Mouse (Mus musculus) heart, embryonic 13.5 days (tissue): Measurements from ENCODE around the gene Mipep. TPM values are rescaled to one million over a fixed set of nuclear protein-coding genes. Genes with fewer than 3 reads are reported as not detected.

ENCODE experiments used
- ATAC-seq: fragments of 200-750 bp; cut with Nextera tagmentation; 2 replicates; pipeline ENCODE4 v1.8.0; 2017; ENCODE audit warnings: moderate TSS enrichment; ENCODE audit not compliant: insufficient number of reproducible peaks, low FRiP score, low TSS enrichment; ENCODE audit errors: extremely low read depth
- H3K27ac ChIP-seq: fragments of 300-500 bp; sonication (generic); replicated peaks from 2 replicates; pipeline ENCODE4 v1.5.1; 2015; ENCODE audit warnings: moderate library complexity, mild to moderate bottlenecking, inconsistent platforms
- H3K27me3 ChIP-seq: fragments of 300-500 bp; sonication (generic); replicated peaks from 2 replicates; pipeline ENCODE4 v1.6.1; 2015; ENCODE audit warnings: mild to moderate bottlenecking, inconsistent platforms
- H3K36me3 ChIP-seq: fragments of 300-500 bp; sonication (generic); 2 replicates; pipeline ENCODE4 v1.6.1; 2015; ENCODE audit warnings: mild to moderate bottlenecking, inconsistent platforms
- H3K4me1 ChIP-seq: fragments of 300-500 bp; sonication (generic); 2 replicates; pipeline ENCODE4 v1.6.1; 2015; ENCODE audit warnings: inconsistent platforms
- H3K4me2 ChIP-seq: fragments of 300-500 bp; sonication (generic); 2 replicates; pipeline ENCODE4 v1.6.1; 2015; ENCODE audit warnings: inconsistent platforms, mild to moderate bottlenecking, moderate library complexity
- H3K4me3 ChIP-seq: fragments of 300-500 bp; sonication (generic); 2 replicates; pipeline ENCODE4 v1.5.1; 2015; ENCODE audit warnings: moderate library complexity, mild to moderate bottlenecking, inconsistent platforms
- H3K9ac ChIP-seq: fragments of 300-500 bp; sonication (generic); 2 replicates; pipeline ENCODE4 v1.6.1; 2015; ENCODE audit warnings: inconsistent platforms, mild to moderate bottlenecking, moderate library complexity
- H3K9me3 ChIP-seq: fragments of 300-500 bp; sonication (generic); 2 replicates; pipeline ENCODE4 v1.6.1; 2016; ENCODE audit warnings: inconsistent platforms
- WGBS: fragments of 180-500 bp; shearing (Covaris S2); methylation state at CpG from one replicate; pipeline ENCODE4 v1.1.7; 2015; ENCODE audit warnings: mixed read lengths; 5-methylcytosine and 5-hydroxymethylcytosine counted together
- polyA plus RNA-seq: library from polyadenylated mRNA; unstranded; fragments of >200 nt; fragmentation: Nextera tagmentation; extraction: Ambion mirVana; gene quantifications from 2 replicates; pipeline ENCODE4 v1.2.1, GENCODE M21; 2015

Gene Mipep
- 24.5 and 27.4 TPM in 2 replicates for polyA plus RNA-seq

DNA sequence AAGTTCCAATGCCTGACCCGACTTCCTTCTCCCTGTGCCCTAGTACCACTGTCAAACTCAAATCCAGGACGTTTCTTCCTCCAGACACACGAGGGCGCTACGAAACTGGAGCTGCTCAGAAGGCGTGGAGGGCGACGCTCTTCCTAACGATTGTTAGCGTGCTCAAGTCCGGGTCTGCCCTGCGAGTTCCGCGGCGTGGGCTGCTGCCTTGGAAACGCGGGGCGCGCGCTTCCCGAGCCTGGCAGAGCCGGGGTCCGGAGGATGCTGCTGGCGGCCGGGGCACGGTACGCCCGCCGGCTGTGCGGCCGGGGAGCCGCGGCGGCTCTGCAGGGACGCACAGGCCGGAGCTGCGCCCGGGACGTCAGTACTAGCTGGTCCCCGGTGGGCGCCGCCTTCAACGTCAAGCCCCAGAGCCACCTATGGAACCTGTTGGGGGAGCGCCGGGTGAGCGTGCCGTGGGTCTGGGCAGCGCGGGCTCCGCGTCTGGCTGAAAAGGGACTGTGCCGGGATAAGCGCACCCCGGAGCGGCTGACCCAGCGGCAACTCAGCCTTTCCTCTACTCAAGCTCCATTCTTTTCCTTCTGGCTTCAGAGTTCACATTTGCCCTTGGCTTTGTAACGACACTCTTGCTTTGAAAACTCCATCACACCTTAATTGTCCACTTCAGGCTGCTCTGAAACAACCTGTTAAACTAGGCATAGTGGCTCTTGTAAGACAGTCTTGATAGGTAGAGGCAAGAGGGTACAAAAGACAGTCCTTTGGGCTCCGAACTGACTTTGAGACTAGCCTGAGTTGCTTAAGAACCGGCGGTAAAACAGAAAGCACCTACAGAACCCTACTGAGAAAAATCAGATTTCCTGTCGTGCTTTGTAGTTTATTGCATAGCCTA, at the start of gene Mipep:
Gene Mipep (plus strand): TSS at position 147 of the 889 bp plus-strand sequence.
- H3K36me3 ChIP-seq = peaks cover 16% of the 10 kb centered on the region
- WGBS = under 1% methylated on average over 61 of the region's 61 CpGs

DNA sequence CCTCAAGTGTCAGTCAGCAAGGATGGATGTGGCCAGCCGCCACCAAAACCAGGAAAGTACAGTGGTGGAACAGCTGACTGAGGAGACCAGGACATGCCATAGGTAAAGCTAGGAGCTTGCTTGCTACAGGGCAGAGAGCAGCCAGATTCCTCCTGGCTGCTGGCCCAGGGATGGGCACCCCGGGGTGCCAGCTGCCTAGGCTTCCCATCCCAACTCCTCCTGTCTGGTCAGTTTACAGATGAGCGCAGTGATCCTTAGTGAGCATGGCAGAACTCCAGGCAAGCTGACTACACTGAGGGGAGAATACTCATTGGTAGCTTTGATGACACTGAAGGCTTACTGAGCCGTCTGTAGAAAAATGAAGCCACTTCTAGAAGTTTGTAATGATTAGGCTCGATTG, 49.2 kb upstream of the Mipep start:
- no peak for ATAC-seq
- 42% methylated on average over 5 of the region's 5 CpGs for WGBS
- Histone ChIP-seq H3K4me2 (peak overlapping the region; percentile 69), H3K9ac (peak overlapping the region; percentile 82), H3K9me3 (no peaks in the 10 kb centered on the region), H3K4me1 (peaks cover 83% of the 10 kb centered on the region), H3K27me3 (no peaks in the 10 kb centered on the region), H3K27ac (peak overlapping the region; percentile 97), H3K4me3 (peak overlapping the region; percentile 52), H3K36me3 (no peaks in the 10 kb centered on the region)

More for the DNA sequence above, at the start of gene Mipep:
- Histone ChIP-seq H3K9me3 (no peaks in the 10 kb centered on the region), H3K4me1 (peaks cover 14% of the 10 kb centered on the region), H3K27me3 (peaks cover 14% of the 10 kb centered on the region; the same call in 1 of the 2 replicates), H3K4me3 (peak within 1 kb of the TSS; percentile 76), H3K27ac (peak within 1 kb of the TSS; percentile 41; the same call in 1 of the 2 replicates), H3K4me2 (peak within 1 kb of the TSS; percentile 87), H3K9ac (peak within 1 kb of the TSS; percentile 88)
- peak; percentile 70; the same call in 1 of the 2 replicates for ATAC-seq

DNA sequence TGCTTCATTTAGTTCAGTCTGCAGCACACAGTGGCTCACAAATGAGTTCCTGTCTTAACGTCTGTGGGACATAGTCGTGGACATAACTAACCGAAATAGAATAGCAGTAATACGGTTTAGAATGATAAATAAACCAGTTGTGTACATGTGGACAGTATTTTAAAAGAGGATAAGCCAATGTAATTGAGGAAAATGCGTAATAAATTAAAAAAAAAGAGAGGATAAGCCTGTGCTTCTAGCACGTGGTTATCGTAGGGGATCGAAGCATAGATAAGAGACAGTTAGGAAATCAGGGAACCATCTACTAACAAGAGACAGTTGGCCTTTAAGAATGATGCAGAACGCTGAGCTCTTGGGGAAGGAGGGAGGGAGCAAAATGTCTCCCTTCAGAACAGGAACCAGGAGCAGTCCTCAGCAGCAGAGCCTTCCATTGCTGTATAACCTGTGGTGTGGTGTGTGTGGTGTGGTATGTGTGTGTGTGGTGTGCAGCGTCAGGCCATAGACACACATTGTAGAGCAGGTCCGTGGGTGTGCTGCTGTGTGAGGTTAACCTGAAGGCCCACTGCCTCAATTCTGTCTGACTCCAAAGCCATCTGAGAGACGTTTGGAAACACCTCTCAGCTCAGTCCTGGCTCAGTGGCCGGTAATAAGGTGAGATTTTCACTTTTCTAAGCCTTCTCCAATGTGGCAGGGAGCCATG, 48.4 kb upstream of the Mipep start:
- WGBS = 39% methylated on average over 13 of the region's 13 CpGs
- H3K4me3 ChIP-seq = peak overlapping the region; percentile 52
- ATAC-seq = no peak
- peak overlapping the region; percentile 97 for H3K27ac ChIP-seq
- H3K9me3 ChIP-seq = no peaks in the 10 kb centered on the region
- peaks cover 90% of the 10 kb centered on the region for H3K4me1 ChIP-seq
- no peaks in the 10 kb centered on the region for H3K36me3 ChIP-seq
- H3K27me3 ChIP-seq = no peaks in the 10 kb centered on the region
- peak overlapping the region; percentile 69 for H3K4me2 ChIP-seq
- peak overlapping the region; percentile 82 for H3K9ac ChIP-seq

DNA sequence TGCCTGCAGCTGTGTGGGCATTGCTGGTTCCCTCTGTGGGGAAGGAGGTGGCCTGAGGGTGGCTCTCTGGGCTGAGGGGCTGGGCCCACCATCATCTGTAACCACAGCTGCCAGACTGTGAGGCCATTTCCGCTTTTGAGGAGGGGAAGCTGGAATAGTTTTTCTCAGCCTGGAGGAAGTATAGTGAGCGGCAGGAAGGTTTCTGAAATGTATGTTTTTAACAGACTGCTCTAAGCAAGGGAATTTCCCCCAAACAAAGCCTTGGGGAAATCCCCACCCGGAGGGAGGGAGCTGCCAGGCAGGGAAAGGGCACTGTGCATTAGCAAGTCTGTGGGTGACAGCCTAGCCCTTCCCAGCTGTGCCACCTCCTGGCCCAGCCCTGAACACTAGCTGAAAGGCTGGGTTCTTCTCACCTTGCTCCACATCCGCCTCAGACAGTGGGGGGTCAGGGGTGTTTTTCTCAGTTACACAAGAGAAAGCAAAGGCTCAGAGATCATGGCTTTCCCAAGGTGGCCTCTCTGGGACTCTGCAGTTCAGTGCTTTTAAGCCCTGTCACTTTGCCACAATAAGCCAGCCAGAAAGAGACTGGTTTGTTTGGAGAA, 47.7 kb upstream of the Mipep start:
- peak overlapping the region; percentile 52 for H3K4me3 ChIP-seq
- 10% methylated on average over 4 of the region's 4 CpGs for whole genome bisulfite sequencing
- no peaks in the 10 kb centered on the region for H3K9me3 ChIP-seq
- no peak for ATAC-seq
- H3K27ac ChIP-seq = peak overlapping the region; percentile 97
- no peaks in the 10 kb centered on the region for H3K27me3 ChIP-seq
- peak overlapping the region; percentile 82 for H3K9ac ChIP-seq
- no peaks in the 10 kb centered on the region for H3K36me3 ChIP-seq
- peaks cover 97% of the 10 kb centered on the region for H3K4me1 ChIP-seq
- peak overlapping the region; percentile 69 for H3K4me2 ChIP-seq

DNA sequence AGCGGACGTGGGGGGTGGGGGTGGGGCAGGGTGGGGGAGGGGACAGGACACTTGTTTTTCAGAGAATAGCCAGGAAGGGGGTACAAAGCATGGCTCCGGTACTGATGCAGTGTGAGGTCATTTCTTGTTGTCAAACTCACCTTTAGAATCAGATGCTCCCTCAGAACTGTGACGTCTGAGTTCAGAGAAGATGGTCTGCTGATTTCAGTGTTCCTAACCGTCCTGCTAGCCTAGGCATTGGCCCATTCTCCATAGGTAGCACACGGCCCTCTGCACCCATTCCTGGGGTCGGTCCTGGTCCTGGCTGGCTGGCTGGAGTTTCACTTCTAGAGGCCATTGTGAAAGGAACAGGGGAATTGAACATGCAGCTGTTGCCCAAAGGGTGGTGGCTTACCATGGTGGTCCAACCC, 47.2 kb upstream of the Mipep start:
- no peaks in the 10 kb centered on the region for H3K27me3 ChIP-seq
- H3K4me1 ChIP-seq = peaks cover 98% of the 10 kb centered on the region
- peak overlapping the region; percentile 69 for H3K4me2 ChIP-seq
- peak overlapping the region; percentile 52; the same call in 1 of the 2 replicates for H3K4me3 ChIP-seq
- H3K27ac ChIP-seq = peak overlapping the region; percentile 97
- no peak for ATAC-seq
- H3K9ac ChIP-seq = peak overlapping the region; percentile 82
- 0 out of 2 replicates have a peak, but pooled peaks cover 4% of the 10 kb centered on the region for H3K36me3 ChIP-seq
- WGBS = 22% methylated on average over 7 of the region's 7 CpGs
- H3K9me3 ChIP-seq = no peaks in the 10 kb centered on the region

DNA sequence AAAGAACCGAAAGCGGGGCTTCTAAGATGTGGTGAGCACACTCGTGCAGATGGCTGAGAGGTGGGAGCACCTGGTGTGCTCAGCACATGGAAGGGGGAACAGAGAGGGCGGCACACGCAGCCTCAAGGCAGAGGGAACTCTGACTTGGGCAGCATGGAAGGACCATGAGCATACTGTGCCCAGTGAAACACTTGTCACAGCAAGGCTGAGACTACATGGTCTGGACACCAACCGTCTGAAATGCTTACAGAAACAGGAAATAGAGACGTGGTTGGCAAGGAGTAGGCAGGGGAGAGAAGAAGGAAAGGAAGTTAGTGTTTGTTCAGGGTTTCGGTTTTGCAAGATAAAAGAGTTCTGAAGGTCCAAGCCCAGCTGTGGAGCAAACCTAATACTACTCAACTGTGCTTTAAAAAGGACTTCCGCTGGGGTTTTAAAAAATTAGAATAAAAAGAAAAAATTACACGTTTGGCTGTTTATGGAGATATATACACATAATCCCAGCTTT, 45.9 kb upstream of the Mipep start:
- H3K4me1 ChIP-seq = peaks cover 98% of the 10 kb centered on the region
- peak overlapping the region; percentile 97 for H3K27ac ChIP-seq
- H3K4me3 ChIP-seq = no peak overlapping the region
- WGBS = 55% methylated on average over 10 of the region's 10 CpGs
- no peaks in the 10 kb centered on the region for H3K27me3 ChIP-seq
- no peak for ATAC-seq
- no peaks in the 10 kb centered on the region for H3K9me3 ChIP-seq
- H3K4me2 ChIP-seq = peak overlapping the region; percentile 8; the same call in 1 of the 2 replicates
- peak overlapping the region; percentile 62; the same call in 1 of the 2 replicates for H3K9ac ChIP-seq
- peaks cover 10% of the 10 kb centered on the region; the same call in 1 of the 2 replicates for H3K36me3 ChIP-seq

DNA sequence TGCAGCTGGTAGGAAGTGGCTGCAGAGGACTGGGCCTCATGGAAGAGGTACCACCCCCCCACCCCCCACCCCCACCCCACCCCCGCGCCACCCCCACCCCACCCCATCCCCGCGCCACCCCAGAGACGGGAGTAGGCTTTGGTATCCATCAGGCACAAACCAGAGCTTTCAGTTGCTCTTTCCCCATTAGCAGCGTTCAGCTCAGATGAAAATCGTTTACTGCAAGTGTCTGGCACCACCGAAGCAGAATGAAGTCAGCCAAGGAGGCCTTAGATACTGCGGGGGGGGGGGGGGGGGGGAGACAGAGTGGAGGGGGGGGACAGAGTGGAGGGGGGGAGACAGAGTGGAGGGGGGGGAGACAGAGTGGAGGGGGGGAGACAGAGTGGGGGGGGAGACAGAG, 45.2 kb upstream of the Mipep start:
- 10% methylated on average over 3 of the region's 9 CpGs for WGBS
- no peak for ATAC-seq

DNA sequence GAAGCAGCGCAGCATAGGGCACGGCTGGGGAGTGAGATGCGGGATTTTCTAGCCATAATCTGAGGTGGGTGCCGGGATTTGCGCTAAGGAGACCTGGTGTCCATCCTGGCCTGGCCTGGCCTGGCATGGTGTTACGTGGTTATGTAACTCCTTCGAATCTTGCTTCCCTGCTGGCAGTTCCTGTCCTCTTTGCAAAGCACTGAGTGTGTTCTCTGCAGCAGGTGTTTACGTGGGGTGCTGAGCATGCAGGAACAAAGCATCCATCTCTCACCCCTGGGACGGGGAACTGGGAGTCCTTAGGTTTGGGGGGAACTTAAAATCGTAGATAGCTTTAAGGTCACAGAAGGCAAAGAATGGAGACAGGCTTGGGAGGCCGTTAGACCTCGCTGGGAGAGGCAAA, 44.8 kb upstream of the Mipep start:
- Histone ChIP-seq H3K4me2 (peak overlapping the region; percentile 13; the same call in 1 of the 2 replicates), H3K36me3 (peaks cover 10% of the 10 kb centered on the region; the same call in 1 of the 2 replicates), H3K27me3 (no peaks in the 10 kb centered on the region), H3K9me3 (no peaks in the 10 kb centered on the region), H3K4me3 (no peak overlapping the region), H3K4me1 (peaks cover 98% of the 10 kb centered on the region), H3K9ac (peak overlapping the region; percentile 48), H3K27ac (peak overlapping the region; percentile 97)
- WGBS = 60% methylated on average over 12 of the region's 12 CpGs
- no peak for ATAC-seq

More for the DNA sequence above, 45.2 kb upstream of the Mipep start:
- Histone ChIP-seq H3K9ac (peak overlapping the region; percentile 48), H3K4me1 (peaks cover 98% of the 10 kb centered on the region), H3K27ac (peak overlapping the region; percentile 97), H3K27me3 (no peaks in the 10 kb centered on the region), H3K36me3 (peaks cover 10% of the 10 kb centered on the region; the same call in 1 of the 2 replicates), H3K4me3 (no peak overlapping the region), H3K4me2 (no peak overlapping the region), H3K9me3 (no peaks in the 10 kb centered on the region)

DNA sequence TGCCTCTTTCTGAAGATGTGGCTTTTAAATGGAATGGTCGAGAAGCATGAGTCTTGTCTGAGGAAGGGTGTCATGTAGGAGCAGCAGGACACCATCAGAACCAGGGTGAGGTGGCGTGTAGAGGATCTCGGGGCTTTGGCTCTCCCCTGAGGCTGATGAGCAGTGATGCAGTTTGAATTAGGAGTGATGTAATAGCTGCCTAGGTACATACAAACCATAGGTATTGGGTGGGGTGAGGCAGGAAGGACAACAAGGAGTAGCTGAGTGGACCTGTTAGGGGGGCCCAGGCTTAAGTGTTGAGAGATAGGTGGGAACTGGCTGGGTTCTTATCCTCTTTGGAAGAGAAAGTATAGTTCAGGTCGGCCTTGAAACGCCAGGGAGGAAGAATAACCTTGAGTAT, 43.9 kb upstream of the Mipep start:
- Histone ChIP-seq H3K4me1 (peaks cover 98% of the 10 kb centered on the region), H3K36me3 (peaks cover 13% of the 10 kb centered on the region), H3K4me2 (peak overlapping the region; percentile 43; the same call in 1 of the 2 replicates), H3K27me3 (no peaks in the 10 kb centered on the region), H3K4me3 (no peak overlapping the region), H3K9ac (peak overlapping the region; percentile 68), H3K9me3 (no peaks in the 10 kb centered on the region), H3K27ac (peak overlapping the region; percentile 97)
- WGBS = 53% methylated on average over 5 of the region's 5 CpGs
- ATAC-seq = no peak

DNA sequence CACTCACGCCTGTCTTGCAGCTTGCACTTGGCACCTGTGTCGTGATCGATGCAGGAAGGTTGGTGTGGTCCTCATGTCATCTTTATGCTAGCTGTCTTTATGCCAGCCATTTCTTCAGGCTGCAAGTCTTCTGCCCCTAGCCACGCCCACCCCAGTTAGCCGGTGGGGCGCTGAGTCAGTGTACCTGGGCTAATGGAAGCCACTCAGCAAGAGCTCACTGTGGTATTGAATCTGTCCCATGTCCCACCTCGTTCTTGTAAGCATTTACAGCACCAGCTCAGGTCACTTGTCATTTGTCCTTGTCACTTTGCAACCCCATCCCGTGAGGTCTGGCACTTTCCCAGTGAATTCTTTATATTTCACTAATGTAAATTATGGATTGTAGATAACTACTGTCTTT, 43.3 kb upstream of the Mipep start:
- no peak for ATAC-seq
- H3K4me3 ChIP-seq = no peak overlapping the region
- H3K4me2 ChIP-seq = peak overlapping the region; percentile 43
- WGBS = 47% methylated on average over 8 of the region's 8 CpGs
- no peaks in the 10 kb centered on the region for H3K9me3 ChIP-seq
- peak overlapping the region; percentile 68 for H3K9ac ChIP-seq
- peaks cover 19% of the 10 kb centered on the region for H3K36me3 ChIP-seq
- peaks cover 97% of the 10 kb centered on the region for H3K4me1 ChIP-seq
- H3K27me3 ChIP-seq = no peaks in the 10 kb centered on the region
- H3K27ac ChIP-seq = peak overlapping the region; percentile 97
